Mouse (Mus musculus) limb, embryonic 14.5 days (tissue): Measurements from ENCODE around the gene Per2. TPM values are rescaled to one million over a fixed set of nuclear protein-coding genes. Genes with fewer than 3 reads are reported as not detected.

Experiments
- ATAC-seq: fragments of 200-750 bp; cut with Nextera tagmentation; 2 replicates; pipeline ENCODE4 v1.8.0; 2017; ENCODE audit warnings: low read depth, moderate number of reproducible peaks, moderate TSS enrichment; ENCODE audit not compliant: low FRiP score
- DNase-seq: peaks from one replicate; pipeline ENCODE4 v3.0.0-alpha.2; 2015; ENCODE audit warnings: low spot score
- H3K27ac ChIP-seq: fragments of 300-500 bp; sonication (generic); replicated peaks from 2 replicates; pipeline ENCODE4 v1.5.1; 2014; ENCODE audit warnings: low read depth, mild to moderate bottlenecking, low read length, moderate library complexity, mixed read lengths
- H3K27me3 ChIP-seq: fragments of 300-500 bp; sonication (generic); 2 replicates; pipeline ENCODE4 v1.6.1; 2014; ENCODE audit warnings: low read length, mixed read lengths; ENCODE audit not compliant: control insufficient read depth, insufficient read depth
- H3K36me3 ChIP-seq: fragments of 300-500 bp; sonication (generic); 2 replicates; pipeline ENCODE4 v1.6.1; 2014; ENCODE audit warnings: mild to moderate bottlenecking, low read length, moderate library complexity, mixed read lengths; ENCODE audit not compliant: control insufficient read depth, insufficient read depth
- H3K4me1 ChIP-seq: fragments of 300-500 bp; sonication (generic); 2 replicates; pipeline ENCODE4 v1.6.1; 2014; ENCODE audit warnings: antibody characterized with exemption, low read length, mixed read lengths; ENCODE audit not compliant: control insufficient read depth, insufficient read depth
- H3K4me2 ChIP-seq: fragments of 300-500 bp; sonication (generic); replicated peaks from 2 replicates; pipeline ENCODE4 v1.6.1; 2014; ENCODE audit warnings: low read depth, mild to moderate bottlenecking, low read length, moderate library complexity; ENCODE audit not compliant: severe bottlenecking
- H3K4me3 ChIP-seq: fragments of 300-500 bp; sonication (generic); replicated peaks from 2 replicates; pipeline ENCODE4 v1.5.1; 2014; ENCODE audit warnings: low read length
- H3K9ac ChIP-seq: fragments of 300-500 bp; sonication (generic); 2 replicates; pipeline ENCODE4 v1.6.1; 2014; ENCODE audit warnings: mild to moderate bottlenecking, low read depth, low read length, moderate library complexity; ENCODE audit not compliant: severe bottlenecking
- H3K9me3 ChIP-seq: fragments of 300-500 bp; sonication (generic); 2 replicates; pipeline ENCODE4 v1.6.1; 2016; ENCODE audit warnings: low read length; ENCODE audit not compliant: control insufficient read depth
- POLR2A ChIP-seq: fragments of 200-500 bp; IDR thresholded peaks from 2 replicates; pipeline ENCODE4 v1.8.0; 2012; ENCODE audit warnings: inconsistent platforms, mild to moderate bottlenecking, moderate library complexity, borderline replicate concordance; ENCODE audit not compliant: insufficient read depth, insufficient read length; ENCODE audit errors: extremely low read depth
- WGBS: fragments of 180-500 bp; shearing (Covaris S2); extraction: QIAGEN DNeasy Blood & Tissue Kit; methylation state at CpG from one replicate; pipeline ENCODE4 v1.1.7; 2014; 5-methylcytosine and 5-hydroxymethylcytosine counted together
- polyA plus RNA-seq, 2 experiments: library from polyadenylated mRNA; depleted of rRNA in 1 of 2; stranded (reverse) in 1 of 2; unstranded in 1 of 2; fragments of >200 nt; fragmentation: Nextera tagmentation in 1 of 2; extraction: Ambion mirVana in 1 of 2; gene quantifications; 2 replicates each; pipeline versions ENCODE4 v1.2.1 to v1.2.3; 2012 to 2014

Per2 gene
- polyA plus RNA-seq, 2 experiments = 4.2 to 8.3 TPM

DNA sequence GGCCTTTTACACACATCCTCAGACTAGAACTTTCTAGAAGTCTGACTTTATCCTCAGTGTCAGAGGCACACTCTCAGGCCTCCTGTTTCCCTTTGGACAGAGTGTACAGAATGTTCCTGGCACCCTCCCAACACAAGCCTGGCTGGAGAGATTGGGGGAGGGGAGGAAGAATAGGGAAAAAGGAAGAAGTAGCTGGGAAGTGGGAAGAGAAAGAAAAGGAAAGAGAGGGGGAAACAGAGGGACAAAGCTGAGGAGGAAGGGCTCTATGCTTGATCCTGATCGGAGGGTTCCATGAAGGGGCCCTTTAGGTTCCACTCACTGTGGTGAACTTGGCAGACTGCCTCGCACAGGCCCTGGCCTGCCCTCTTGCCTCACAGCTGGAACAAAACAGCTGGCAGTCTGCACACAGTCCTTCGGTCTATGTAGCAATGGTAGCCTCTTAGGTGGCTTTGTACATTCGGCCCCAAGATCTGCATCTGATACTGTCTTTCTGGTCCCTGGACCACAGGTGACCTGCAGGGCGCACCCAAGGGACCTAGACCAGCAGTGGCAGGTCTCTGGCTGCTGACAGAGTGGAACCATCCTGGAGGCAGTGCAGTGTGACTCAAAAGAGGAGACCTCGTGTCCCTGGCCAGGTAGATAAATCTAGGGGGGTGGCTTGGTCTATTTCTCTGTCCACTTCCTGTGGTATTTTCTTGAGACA, 22.6 kb downstream of the Per2 start:
- Histone ChIP-seq H3K4me1 (peaks cover 19% of the 10 kb centered on the region), H3K27ac (peak overlapping the region; percentile 67), H3K4me2 (no peak overlapping the region), H3K9me3 (no peaks in the 10 kb centered on the region), H3K27me3 (no peaks in the 10 kb centered on the region), H3K4me3 (no peak overlapping the region), H3K36me3 (peaks cover 10% of the 10 kb centered on the region; the same call in 1 of the 2 replicates), H3K9ac (no peak overlapping the region)
- WGBS = 49% methylated on average over 6 of the region's 6 CpGs
- no peak for TF ChIP-seq POLR2A
- DNase-seq (peak; percentile 76), ATAC-seq (peak; percentile 77)

DNA sequence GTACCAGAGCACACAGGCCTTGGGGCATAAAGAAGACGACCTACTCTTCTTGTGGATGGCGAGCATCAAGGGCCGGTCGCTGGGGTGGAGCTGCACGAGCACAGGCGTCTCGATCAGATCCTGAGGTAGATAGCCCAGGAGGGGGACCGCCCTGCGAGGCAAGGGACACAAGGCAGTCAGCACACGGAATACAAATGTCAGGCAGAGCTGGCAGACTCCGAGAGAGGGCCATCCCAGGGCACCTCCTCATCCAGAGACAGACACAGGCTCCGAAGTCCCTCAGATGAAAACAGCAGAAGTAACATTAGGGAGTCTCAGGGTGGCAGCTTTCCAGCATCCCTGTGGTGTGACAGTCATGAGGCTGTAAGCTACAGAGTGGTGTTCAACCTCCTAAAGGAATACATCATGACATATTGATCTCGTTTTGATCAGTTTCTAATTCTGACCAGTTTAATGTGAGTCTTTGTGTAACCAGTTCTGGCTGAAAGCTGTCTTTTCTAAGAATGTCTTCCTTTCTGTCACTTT, 23.5 kb downstream of the Per2 start:
- ATAC-seq (no peak), DNase-seq (no peak)
- H3K4me1 ChIP-seq = peaks cover 19% of the 10 kb centered on the region
- WGBS = 84% methylated on average over 13 of the region's 13 CpGs
- no peak overlapping the region for H3K4me3 ChIP-seq
- no peak for TF ChIP-seq POLR2A
- H3K27ac ChIP-seq = peak overlapping the region; percentile 67
- peaks cover 12% of the 10 kb centered on the region; the same call in 1 of the 2 replicates for H3K36me3 ChIP-seq
- H3K27me3 ChIP-seq = no peaks in the 10 kb centered on the region
- H3K9ac ChIP-seq = no peak overlapping the region
- H3K9me3 ChIP-seq = no peaks in the 10 kb centered on the region
- no peak overlapping the region for H3K4me2 ChIP-seq

DNA sequence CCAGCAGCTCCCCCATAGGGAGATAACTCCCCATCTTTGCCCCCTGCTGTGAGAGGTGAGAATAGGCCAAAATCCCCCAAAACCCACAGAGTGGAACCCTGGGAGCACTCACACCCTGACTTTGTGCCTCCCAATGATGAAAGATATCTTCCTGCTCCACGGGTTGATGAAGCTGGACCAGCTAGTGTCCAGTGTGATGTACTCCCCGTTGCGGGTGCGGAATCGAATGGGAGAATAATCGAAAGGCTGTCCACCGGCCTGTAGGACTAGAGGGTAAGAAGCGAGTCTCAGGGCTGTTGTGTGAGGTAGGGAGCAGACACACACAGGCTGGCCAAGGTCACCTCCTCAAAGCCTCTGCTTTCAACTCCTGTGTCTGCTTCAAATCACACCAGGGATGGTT, 24.2 kb downstream of the Per2 start:
- WGBS = 87% methylated on average over 8 of the region's 8 CpGs

DNA sequence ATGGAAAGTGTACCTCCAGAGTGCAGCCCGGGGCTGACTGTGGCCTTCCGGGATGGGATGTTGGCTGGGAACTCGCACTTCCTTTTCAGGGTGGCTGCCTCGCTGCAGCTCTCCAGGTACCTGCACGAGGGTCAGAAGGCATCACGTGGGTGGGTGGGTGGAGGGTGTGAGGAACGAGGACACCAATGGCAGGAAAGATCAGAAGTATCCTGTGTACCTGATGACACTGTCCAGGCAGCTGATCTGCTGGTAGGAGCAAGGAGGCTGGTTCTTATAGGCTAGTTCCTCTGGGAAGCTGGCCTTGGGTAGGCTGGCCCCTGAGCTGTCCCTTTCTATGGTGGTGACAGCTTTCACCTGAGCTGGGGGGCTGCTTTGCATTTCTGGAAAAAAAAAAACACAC, 28.4 kb downstream of the Per2 start:
- 76% methylated on average over 7 of the region's 7 CpGs for WGBS
- ATAC-seq (no peak), DNase-seq (no peak)
- H3K4me1 ChIP-seq = peaks cover 5% of the 10 kb centered on the region
- H3K4me2 ChIP-seq = no peak overlapping the region
- H3K9ac ChIP-seq = no peak overlapping the region
- TF ChIP-seq POLR2A = no peak
- H3K27me3 ChIP-seq = no peaks in the 10 kb centered on the region
- H3K9me3 ChIP-seq = no peaks in the 10 kb centered on the region
- no peak overlapping the region for H3K27ac ChIP-seq
- no peak overlapping the region for H3K4me3 ChIP-seq
- H3K36me3 ChIP-seq = peaks cover 24% of the 10 kb centered on the region

More for the DNA sequence above, 24.2 kb downstream of the Per2 start:
- H3K4me2 ChIP-seq = no peak overlapping the region
- no peak overlapping the region for H3K27ac ChIP-seq
- no peaks in the 10 kb centered on the region for H3K9me3 ChIP-seq
- H3K36me3 ChIP-seq = peaks cover 18% of the 10 kb centered on the region; the same call in 1 of the 2 replicates
- no peaks in the 10 kb centered on the region for H3K27me3 ChIP-seq
- DNase-seq (no peak), ATAC-seq (no peak)
- peaks cover 19% of the 10 kb centered on the region for H3K4me1 ChIP-seq
- no peak overlapping the region for H3K4me3 ChIP-seq
- no peak for TF ChIP-seq POLR2A
- no peak overlapping the region for H3K9ac ChIP-seq

DNA sequence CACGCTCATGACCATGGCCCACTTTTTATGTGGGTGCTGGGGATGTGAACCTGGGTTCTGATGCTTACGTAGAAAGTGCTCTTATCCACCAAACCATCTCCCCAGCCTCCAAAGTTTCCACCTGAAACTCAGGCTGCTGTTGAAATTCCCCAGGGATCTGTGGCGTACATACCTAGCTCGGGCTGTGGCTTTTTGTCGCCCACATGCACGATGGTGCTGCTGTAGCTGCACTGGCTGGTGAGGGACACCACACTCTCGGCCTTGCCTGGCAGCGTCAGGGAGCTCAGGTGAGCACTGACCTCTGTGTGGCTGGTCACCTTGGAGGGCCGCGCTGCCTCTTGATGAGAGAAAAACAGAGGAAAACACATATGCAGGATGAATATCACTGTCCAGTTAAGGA, 29.9 kb downstream of the Per2 start:
- no peak for DNase-seq
- WGBS = 88% methylated on average over 10 of the region's 10 CpGs
- ATAC-seq = no peak
- Histone ChIP-seq H3K4me1 (0 out of 2 replicates have a peak, but pooled peaks cover under 1% of the 10 kb centered on the region), H3K36me3 (peaks cover 24% of the 10 kb centered on the region), H3K4me2 (no peak overlapping the region), H3K9ac (no peak overlapping the region), H3K9me3 (no peaks in the 10 kb centered on the region), H3K27me3 (no peaks in the 10 kb centered on the region), H3K4me3 (no peak overlapping the region), H3K27ac (no peak overlapping the region)
- no peak for TF ChIP-seq POLR2A
